Mouse (Mus musculus) brain, embryonic 14.5 days (tissue): ENCODE data around the gene Ncam1.

Source experiments
- CTCF ChIP-seq: fragments of 200-500 bp; IDR thresholded peaks from 2 replicates; pipeline ENCODE4 v1.5.1; 2012; ENCODE audit warnings: inconsistent platforms, mild to moderate bottlenecking, moderate library complexity, borderline replicate concordance; ENCODE audit not compliant: insufficient read depth, insufficient read length; ENCODE audit errors: extremely low read depth
- POLR2A ChIP-seq: fragments of 200-500 bp; IDR thresholded peaks from 2 replicates; pipeline ENCODE4 v1.6.1; 2012; ENCODE audit warnings: mild to moderate bottlenecking, inconsistent platforms, borderline replicate concordance; ENCODE audit not compliant: poor library complexity, insufficient read depth, insufficient read length, severe bottlenecking; ENCODE audit errors: extremely low read depth

DNA sequence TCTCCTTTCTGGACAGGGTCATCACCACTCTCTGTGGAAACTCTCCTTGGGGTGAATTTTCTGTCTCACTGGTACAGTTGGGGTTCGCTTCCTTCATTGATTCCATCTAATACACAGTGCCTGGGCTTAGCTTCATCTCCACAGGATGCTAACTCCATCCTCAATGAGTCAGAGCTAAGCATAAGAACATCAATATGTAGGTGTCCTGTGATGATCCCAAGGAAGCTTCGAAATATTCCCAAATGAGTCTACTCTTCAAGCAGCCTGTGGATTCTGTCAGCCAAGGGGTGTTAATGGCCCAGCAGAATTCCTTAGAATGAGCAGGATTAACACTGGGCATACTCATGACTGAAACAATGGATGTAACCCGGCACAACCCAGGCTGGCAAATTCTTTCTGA is 144.3 kb downstream of the Ncam1 start:
- TF ChIP-seq CTCF (no peak), POLR2A (no peak)
